Mouse (Mus musculus) induced T-regulatory cell, adult 2 months (primary cell): ENCODE measurements around the gene Plxnc1.

Source experiments
- DNase-seq: peaks from one replicate; pipeline ENCODE4 v3.0.0-alpha.2; 2012; ENCODE audit warnings: low read depth

Gene Plxnc1

DNA sequence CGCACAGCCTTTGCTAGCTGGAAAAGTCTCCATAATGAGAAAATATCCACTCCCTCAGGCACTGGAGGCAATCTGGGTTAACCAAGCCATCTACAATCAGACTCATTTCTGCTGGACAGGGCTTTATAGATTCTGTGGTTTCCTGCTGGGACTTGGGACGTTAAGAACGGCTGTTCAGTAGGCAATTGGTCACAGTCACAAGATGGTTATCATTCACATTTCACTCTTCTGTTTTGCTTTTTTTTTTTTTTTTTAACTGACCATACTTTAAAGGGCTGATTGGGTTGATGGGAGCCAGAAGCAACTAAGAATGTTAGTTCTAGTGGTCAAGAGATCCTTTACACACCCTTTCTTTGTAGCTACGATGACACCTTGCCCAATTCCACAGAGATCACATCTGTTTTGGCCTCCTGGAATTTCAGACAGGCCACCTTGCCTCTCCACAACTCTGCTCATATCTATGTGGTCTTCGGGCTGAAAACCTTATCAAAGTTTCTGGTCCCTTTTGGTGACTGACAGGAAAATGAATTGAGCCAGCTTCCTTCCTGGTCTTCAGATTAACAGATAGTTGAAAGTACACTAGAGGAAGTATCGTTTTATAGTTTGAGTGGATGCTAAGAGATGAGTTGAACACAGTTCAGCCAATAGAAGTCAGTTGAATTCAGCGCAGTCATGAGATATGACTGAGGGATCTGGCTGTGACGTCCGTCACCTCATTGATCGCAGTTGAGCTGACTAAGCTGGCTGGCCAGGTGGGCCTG lies 3.5 kb upstream of the Plxnc1 start:
- DNase-seq, result no peak

DNA sequence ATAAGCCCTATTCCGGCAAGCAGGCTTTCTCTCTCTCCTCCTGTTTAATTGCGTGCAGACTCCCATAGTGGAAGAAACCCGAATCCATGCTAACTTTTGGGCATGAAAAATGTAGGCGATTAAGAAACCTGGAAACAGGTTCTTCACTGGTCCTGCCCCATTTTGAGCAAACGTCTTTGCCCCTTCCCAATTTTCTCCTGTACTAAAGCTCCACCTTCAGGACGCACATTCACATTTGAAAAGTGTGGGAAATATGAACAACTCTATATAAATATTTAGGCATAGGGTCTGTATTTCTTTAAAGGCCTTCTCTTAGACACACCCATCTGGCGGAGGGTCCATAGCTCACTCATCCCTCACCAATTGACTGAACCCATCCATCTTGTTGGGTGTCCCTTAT lies 2.8 kb upstream of the Plxnc1 start:
- no peak for DNase-seq

DNA sequence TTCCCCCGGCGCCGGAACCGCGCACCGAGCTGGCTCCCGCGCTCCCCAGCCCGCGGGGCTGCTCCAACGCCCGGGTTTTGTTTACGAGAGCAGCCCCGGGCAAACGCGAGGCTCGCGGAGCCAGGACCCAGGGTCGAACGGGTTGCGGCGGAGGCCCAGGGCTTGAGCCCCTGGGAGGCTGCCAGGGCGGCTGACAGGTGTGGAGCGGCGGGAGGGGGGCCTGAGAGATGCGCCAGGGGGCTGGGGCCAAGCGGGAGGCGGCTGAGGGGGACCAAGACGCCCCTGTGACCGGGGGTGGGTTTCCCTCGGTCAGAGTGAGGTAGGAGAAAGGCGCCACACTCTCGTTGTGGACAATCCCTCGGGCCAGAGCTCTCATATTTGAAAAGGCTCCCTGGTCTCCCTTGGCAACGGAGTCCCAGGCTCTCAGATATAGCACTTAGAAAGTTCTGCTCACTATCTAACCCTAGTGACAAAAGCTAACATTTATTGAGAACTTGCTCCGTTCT lies 624 bp upstream of the Plxnc1 start:
- no peak for DNase-seq

- DNase-seq, result peak; percentile 72
Observed at GRCm38 (mm10) chr10:94943846-94944690, 567 bp downstream of the Plxnc1 start.

- DNase-seq, result peak; percentile 61
Observed at GRCm38 (mm10) chr10:94943401-94943845, 1.2 kb downstream of the Plxnc1 start.

GRCm38 (mm10) chr10:94942449-94943041 lies 2.1 kb downstream of the Plxnc1 start:
- DNase-seq, result peak; percentile 83

DNA sequence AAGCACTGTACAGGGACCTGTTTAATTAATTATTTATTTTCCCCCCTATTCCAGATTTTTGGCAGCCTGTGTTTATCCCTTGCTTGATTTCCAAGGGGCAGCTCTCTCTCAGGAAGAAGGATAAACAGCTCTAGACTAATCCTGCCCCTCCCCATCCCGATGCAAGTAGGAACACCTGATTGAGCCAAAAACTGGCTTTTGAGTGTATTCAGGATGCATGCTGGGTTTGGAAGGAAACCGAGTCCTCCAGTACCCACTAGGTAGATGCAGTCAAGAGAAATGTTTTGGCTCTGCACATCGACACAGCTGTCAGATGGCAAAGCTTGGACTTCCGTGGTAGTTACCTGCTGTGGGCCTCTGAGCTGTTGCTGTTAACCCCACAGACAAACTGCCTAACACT lies 3.1 kb downstream of the Plxnc1 start:
- DNase-seq, result no peak

- no peak for DNase-seq
Observed at GRCm38 (mm10) chr10:94940786-94941185, 3.8 kb downstream of the Plxnc1 start.

DNA sequence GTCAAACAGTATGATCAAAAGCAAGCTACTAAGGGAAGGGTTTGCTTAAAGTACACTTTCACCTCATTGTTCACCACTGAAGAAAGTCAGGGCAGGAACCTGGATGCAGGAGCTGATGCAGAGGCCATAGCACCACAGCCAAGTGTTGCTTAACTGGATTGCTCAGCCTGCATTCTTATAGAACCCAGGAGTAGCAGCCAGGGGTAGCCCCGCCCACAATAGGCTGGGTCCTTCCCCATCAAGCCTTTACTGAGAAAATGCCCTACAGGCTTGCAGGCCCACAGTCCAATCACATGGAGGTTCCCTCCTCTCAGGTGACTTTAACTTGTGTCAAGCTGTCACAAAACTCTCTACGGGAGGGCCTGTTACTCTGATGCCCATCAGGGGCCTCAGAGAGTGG lies 4.6 kb downstream of the Plxnc1 start:
- no peak for DNase-seq

DNA sequence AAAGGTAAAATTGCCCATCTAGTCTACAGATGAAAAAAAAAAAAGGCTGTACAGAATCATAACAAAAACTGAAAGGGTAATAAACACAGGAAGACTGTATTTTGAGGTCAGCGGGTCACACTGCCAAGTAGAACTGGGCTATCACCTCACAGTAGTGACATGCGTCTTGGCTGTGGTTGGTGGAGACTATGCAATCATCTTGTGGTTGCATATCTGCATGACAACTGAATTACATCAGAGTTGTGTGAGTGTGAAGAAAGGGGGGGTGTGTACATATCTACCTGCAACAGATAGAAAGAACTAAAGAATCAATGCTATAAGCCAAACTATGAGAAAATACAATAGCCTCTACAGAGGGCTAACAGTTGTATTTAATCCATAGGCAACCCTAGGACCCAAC lies 5.7 kb downstream of the Plxnc1 start:
- DNase-seq, result peak; percentile 53

GRCm38 (mm10) chr10:94938320-94938719 lies 6.3 kb downstream of the Plxnc1 start:
- DNase-seq, result no peak

GRCm38 (mm10) chr10:94935270-94935669 lies 9.4 kb downstream of the Plxnc1 start:
- DNase-seq, result no peak

DNA sequence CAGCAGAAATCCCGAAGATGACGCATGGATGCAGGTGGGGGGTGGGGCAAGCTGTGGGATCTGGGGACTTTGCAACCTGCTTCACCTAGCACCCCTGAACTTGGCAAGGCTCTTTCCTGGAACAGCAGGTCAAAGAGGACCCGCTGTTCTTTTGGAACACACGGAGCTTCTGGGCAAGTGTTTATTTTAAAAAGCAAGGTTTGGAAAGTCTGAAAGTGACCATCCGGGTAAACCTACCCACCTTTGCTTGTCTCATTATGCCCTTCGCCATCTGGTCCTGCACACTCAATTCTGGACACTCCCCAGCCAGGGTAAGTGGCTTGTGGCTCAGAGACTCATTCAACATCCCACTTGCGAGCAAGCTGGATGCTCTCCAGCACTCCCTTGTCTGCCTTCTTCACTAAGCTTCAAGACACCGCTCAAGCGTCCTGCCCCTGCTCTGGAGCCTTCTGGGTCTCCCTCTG lies 10.5 kb downstream of the Plxnc1 start:
- no peak for DNase-seq

DNA sequence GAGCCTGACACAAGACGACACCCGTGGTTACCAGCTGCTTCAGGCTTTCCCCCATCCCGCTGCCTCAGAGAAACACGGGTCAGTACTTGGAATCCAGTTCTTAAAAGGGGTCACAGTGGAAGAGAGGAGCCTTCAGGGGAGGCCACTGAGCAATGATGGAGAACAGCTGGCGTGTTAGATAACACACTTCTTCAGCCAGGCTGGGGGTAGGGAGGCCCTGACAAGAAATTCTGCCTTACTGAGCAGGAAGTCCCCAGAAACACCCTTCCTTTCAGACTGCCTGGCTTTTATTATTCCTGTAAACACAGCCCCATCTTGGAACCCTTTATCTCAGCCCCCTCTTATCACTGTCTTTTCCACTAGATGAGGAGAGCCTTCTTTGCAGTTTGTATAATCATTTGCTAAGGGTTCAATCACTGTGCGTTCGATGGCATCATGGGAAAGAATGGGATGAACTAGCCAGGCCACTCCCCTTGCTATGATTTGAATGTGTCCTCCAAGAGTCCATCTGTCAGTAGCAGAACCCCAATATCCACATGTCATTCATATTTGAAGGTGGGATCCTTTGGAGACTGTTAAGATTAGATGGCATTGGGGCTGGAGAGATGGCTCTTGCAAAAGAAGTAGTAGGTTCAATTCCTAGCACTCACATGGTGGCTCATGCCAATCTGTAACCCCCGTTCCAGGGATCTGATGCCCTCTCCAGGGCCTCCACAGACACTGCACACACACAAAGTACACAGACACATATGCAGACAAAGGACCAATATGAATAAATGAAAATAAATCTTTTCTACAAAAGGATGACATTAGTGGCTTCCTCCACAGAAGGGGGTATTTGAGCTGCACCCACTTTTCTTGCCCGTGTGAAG lies 12.4 kb downstream of the Plxnc1 start:
- DNase-seq, result no peak

DNA sequence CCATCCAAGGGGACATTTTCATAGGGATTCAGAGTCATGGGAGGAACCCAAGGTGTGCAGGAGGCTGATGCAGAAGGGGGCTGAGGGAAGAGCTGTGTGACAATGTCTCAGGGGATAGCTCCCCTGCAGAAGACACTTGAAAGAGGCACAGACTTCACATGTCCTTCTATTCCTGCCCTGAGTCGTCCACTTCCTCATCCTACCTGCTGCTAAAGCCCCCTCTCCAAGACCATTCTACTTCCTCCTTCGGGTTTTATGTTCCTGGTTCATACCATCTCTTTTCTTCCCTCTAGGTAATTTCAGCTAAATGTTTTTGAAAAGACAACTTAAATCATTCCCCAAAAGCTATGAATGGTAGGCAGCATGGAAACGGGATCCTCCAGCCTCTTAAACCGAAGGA lies 16.5 kb downstream of the Plxnc1 start:
- no peak for DNase-seq

DNA sequence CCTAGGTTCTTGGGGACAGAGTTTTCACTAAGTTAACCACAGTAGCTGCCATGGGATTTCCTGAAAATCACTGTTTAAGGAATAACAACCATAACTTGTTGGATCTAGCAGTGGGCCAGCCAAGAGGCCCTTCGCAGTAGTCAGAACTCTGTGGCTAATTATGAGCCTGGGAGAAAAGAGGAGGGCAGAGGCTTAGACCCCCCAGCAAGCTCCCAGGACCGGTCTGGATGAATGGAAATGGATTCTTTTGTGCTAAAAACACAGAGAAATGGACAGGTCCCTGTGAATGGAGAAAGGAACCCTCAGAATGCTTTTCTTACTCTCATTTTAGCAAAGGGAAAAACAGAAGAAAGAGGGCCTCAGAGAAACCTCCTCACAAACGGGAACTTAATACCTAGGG lies 18.3 kb downstream of the Plxnc1 start:
- no peak for DNase-seq

GRCm38 (mm10) chr10:94924878-94925277 lies 19.8 kb downstream of the Plxnc1 start:
- no peak for DNase-seq

DNA sequence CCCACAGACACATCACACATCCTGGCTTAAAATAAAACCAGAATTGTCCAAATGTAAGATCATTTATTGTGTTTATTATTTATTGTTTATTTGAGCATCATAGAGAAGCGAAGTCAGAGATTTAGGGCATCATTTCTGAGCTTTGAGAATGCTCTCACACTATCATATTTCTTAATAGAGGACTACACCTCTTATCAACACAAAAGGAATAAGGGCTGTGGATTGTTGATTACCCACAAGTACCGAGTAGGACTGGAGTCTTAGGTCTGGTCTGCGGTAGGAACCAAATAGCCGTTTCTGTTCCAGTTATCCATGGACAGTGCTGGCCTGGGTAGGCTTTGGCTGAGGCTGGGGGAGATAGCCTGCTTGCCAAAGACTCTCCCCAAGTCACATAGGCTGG lies 20.2 kb downstream of the Plxnc1 start:
- no peak for DNase-seq

DNA sequence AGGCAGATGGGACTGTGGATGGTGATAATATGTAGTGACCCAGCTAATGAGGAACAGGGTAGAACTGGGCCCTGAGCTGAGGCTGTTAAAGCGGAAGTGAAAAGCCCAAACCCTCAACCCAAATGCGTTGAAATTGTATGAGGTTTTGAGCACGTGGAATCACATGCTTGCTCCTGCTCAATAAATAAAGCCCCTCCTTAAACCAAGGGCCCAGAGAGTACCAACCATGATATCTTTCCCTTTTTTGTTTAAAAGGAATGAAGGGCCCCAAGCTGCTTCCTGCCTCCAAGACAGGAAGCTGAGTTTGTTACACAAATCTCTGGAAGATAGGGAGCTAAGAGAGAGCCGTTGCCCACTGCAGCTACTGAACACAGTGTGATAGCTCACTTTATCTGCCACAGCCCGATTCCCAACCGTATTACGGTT lies 21.3 kb downstream of the Plxnc1 start:
- DNase-seq, result no peak

- no peak for DNase-seq
Observed at GRCm38 (mm10) chr10:94922848-94923247, 21.8 kb downstream of the Plxnc1 start.

- DNase-seq, result peak; percentile 45
Observed at GRCm38 (mm10) chr10:94921751-94922150, 22.9 kb downstream of the Plxnc1 start.

GRCm38 (mm10) chr10:94920526-94920925 lies 24.1 kb downstream of the Plxnc1 start:
- no peak for DNase-seq
